Mouse (Mus musculus) retina, postnatal 1 day (tissue): ENCODE measurements around the gene Rnf39.

Source experiments
- DNase-seq: peaks from one replicate; pipeline ENCODE4 v3.0.0-alpha.2; 2012

Gene Rnf39

GRCm38 (mm10) chr17:36942791-36943471 is at the start of gene Rnf39:
Gene Rnf39 (plus strand): TSS chr17:36942918.
- peak; percentile 25 for DNase-seq

- no peak for DNase-seq
Observed at GRCm38 (mm10) chr17:36893387-36893786, 49.3 kb upstream of the Rnf39 start.

- peak; percentile 63 for DNase-seq
Observed at GRCm38 (mm10) chr17:36896583-36896982, 46.1 kb upstream of the Rnf39 start.

GRCm38 (mm10) chr17:36897065-36897464 is 45.7 kb upstream of the Rnf39 start:
- no peak for DNase-seq

- DNase-seq: no peak
Observed at GRCm38 (mm10) chr17:36897552-36898205, 45.0 kb upstream of the Rnf39 start, which contains the start of gene Trim31. Gene Trim31 (plus strand): TSS chr17:36898118.

- no peak for DNase-seq
Observed at GRCm38 (mm10) chr17:36899376-36899775, 43.3 kb upstream of the Rnf39 start.

GRCm38 (mm10) chr17:36900001-36900400 is 42.7 kb upstream of the Rnf39 start:
- DNase-seq: no peak

GRCm38 (mm10) chr17:36900691-36901090 is 42.0 kb upstream of the Rnf39 start:
- DNase-seq: no peak

GRCm38 (mm10) chr17:36903651-36904050 is 39.1 kb upstream of the Rnf39 start:
- no peak for DNase-seq

GRCm38 (mm10) chr17:36908235-36908634 is 34.5 kb upstream of the Rnf39 start:
- no peak for DNase-seq

GRCm38 (mm10) chr17:36909802-36910201 is 32.9 kb upstream of the Rnf39 start:
- DNase-seq: no peak

- no peak for DNase-seq
Observed at GRCm38 (mm10) chr17:36912031-36912430, 30.7 kb upstream of the Rnf39 start.

GRCm38 (mm10) chr17:36914108-36914507 is 28.6 kb upstream of the Rnf39 start:
- DNase-seq: peak; percentile 75

GRCm38 (mm10) chr17:36915076-36915475 is 27.6 kb upstream of the Rnf39 start:
- DNase-seq: peak; percentile 68

- no peak for DNase-seq
Observed at GRCm38 (mm10) chr17:36920239-36920638, 22.5 kb upstream of the Rnf39 start.

- no peak for DNase-seq
Observed at GRCm38 (mm10) chr17:36922715-36923114, 20.0 kb upstream of the Rnf39 start.

- DNase-seq: no peak
Observed at GRCm38 (mm10) chr17:36923491-36923890, 19.2 kb upstream of the Rnf39 start.

GRCm38 (mm10) chr17:36927496-36928120 is 15.1 kb upstream of the Rnf39 start:
- no peak for DNase-seq

- no peak for DNase-seq
Observed at GRCm38 (mm10) chr17:36929236-36929932, 13.3 kb upstream of the Rnf39 start.

- DNase-seq: no peak
Observed at GRCm38 (mm10) chr17:36930233-36930632, 12.5 kb upstream of the Rnf39 start.

GRCm38 (mm10) chr17:36931130-36931529 is 11.6 kb upstream of the Rnf39 start:
- no peak for DNase-seq

- no peak for DNase-seq
Observed at GRCm38 (mm10) chr17:36931806-36932205, 10.9 kb upstream of the Rnf39 start.

- no peak for DNase-seq
Observed at GRCm38 (mm10) chr17:36938056-36938455, 4.7 kb upstream of the Rnf39 start.
